Mouse (Mus musculus) stomach, embryonic 14.5 days (tissue): ENCODE results near the gene 1110059E24Rik. TPM values are rescaled to one million over a fixed set of nuclear protein-coding genes. Genes with fewer than 3 reads are reported as not detected.
A peak's percentile ranks its signal among the peaks of the same experiment; 100 is the strongest.

Experiments used
- ATAC-seq: fragments of 200-750 bp; cut with Nextera tagmentation; 2 replicates; pipeline ENCODE4 v1.8.0; 2017; ENCODE audit warnings: low read depth, moderate TSS enrichment; ENCODE audit not compliant: insufficient number of reproducible peaks, insufficient read depth, low FRiP score
- H3K27ac ChIP-seq: fragments of 300-500 bp; sonication (generic); 2 replicates; pipeline ENCODE4 v1.5.1; 2014; ENCODE audit warnings: mild to moderate bottlenecking, low read length, moderate library complexity, mixed read lengths
- H3K27me3 ChIP-seq: fragments of 300-500 bp; sonication (generic); 2 replicates; pipeline ENCODE4 v1.6.1; 2014; ENCODE audit warnings: low read length, control low read depth, mixed read lengths; ENCODE audit not compliant: control insufficient read depth, insufficient read depth
- H3K36me3 ChIP-seq: fragments of 300-500 bp; sonication (generic); 2 replicates; pipeline ENCODE4 v1.6.1; 2014; ENCODE audit warnings: mild to moderate bottlenecking, control low read depth, low read length, moderate library complexity, mixed read lengths; ENCODE audit not compliant: control insufficient read depth, insufficient read depth
- H3K4me1 ChIP-seq: fragments of 300-500 bp; sonication (generic); 2 replicates; pipeline ENCODE4 v1.6.1; 2014; ENCODE audit warnings: low read length, control low read depth, mixed read lengths; ENCODE audit not compliant: control insufficient read depth, insufficient read depth
- H3K4me2 ChIP-seq: fragments of 300-500 bp; sonication (generic); replicated peaks from 2 replicates; pipeline ENCODE4 v1.6.1; 2014; ENCODE audit warnings: low read depth, low read length, control low read depth
- H3K4me3 ChIP-seq: fragments of 300-500 bp; sonication (generic); 2 replicates; pipeline ENCODE4 v1.5.1; 2014; ENCODE audit warnings: low read depth, low read length, control low read depth
- H3K9ac ChIP-seq: fragments of 300-500 bp; sonication (generic); replicated peaks from 2 replicates; pipeline ENCODE4 v1.6.1; 2014; ENCODE audit warnings: low read depth, mild to moderate bottlenecking, control low read depth, low read length, moderate library complexity, mixed read lengths
- H3K9me3 ChIP-seq: fragments of 300-500 bp; sonication (generic); 2 replicates; pipeline ENCODE4 v1.6.1; 2016; ENCODE audit warnings: low read depth, low read length, control low read depth; ENCODE audit not compliant: control insufficient read depth
- WGBS: fragments of 180-500 bp; shearing (Covaris S2); extraction: QIAGEN DNeasy Blood & Tissue Kit; methylation state at CpG from one replicate; pipeline ENCODE4 v1.1.7; 2014; 5-methylcytosine and 5-hydroxymethylcytosine counted together
- polyA plus RNA-seq: library from polyadenylated mRNA; unstranded; fragments of >200 nt; fragmentation: Nextera tagmentation; extraction: Ambion mirVana; gene quantifications from 2 replicates; pipeline ENCODE4 v1.2.1, GENCODE M21; 2014

The 1110059E24Rik gene
- polyA plus RNA-seq, 1 experiment from 2014 or later: 58.2 TPM

- no peak overlapping the region for H3K4me2 ChIP-seq
- H3K27ac ChIP-seq: no peak overlapping the region
- no peaks in the 10 kb centered on the region for H3K4me1 ChIP-seq
- H3K27me3 ChIP-seq: no peaks in the 10 kb centered on the region
- no peaks in the 10 kb centered on the region for H3K9me3 ChIP-seq
- ATAC-seq: peak; percentile 64; the same call in 1 of the 2 replicates
- WGBS: 27% methylated on average over 11 of the region's 11 CpGs
- H3K9ac ChIP-seq: no peak overlapping the region
- no peaks in the 10 kb centered on the region for H3K36me3 ChIP-seq
- no peak overlapping the region for H3K4me3 ChIP-seq
Observed at GRCm38 (mm10) chr19:21563789-21564460, 88.9 kb downstream of the 1110059E24Rik start.

- no peak overlapping the region for H3K4me3 ChIP-seq
- ATAC-seq: no peak
Observed at GRCm38 (mm10) chr19:21562996-21563395, 89.8 kb downstream of the 1110059E24Rik start.

GRCm38 (mm10) chr19:21552801-21553200, 100.0 kb downstream of the 1110059E24Rik start:
- Histone ChIP-seq H3K4me1 (no peaks in the 10 kb centered on the region), H3K4me2 (no peak overlapping the region), H3K9me3 (no peaks in the 10 kb centered on the region), H3K36me3 (no peaks in the 10 kb centered on the region), H3K27ac (no peak overlapping the region), H3K4me3 (no peak overlapping the region), H3K27me3 (no peaks in the 10 kb centered on the region), H3K9ac (no peak overlapping the region)
- no peak for ATAC-seq
- 74% methylated on average over 9 of the region's 9 CpGs for WGBS

More at GRCm38 (mm10) chr19:21562996-21563395, 89.8 kb downstream of the 1110059E24Rik start:
- Histone ChIP-seq H3K9me3 (no peaks in the 10 kb centered on the region), H3K4me1 (no peaks in the 10 kb centered on the region), H3K4me2 (no peak overlapping the region), H3K27ac (no peak overlapping the region), H3K27me3 (no peaks in the 10 kb centered on the region), H3K9ac (no peak overlapping the region), H3K36me3 (no peaks in the 10 kb centered on the region)
- 79% methylated on average over 3 of the region's 3 CpGs for WGBS

- Histone ChIP-seq H3K36me3 (no peaks in the 10 kb centered on the region), H3K4me2 (no peak overlapping the region), H3K9ac (no peak overlapping the region), H3K9me3 (no peaks in the 10 kb centered on the region), H3K27ac (no peak overlapping the region), H3K4me1 (no peaks in the 10 kb centered on the region), H3K4me3 (no peak overlapping the region), H3K27me3 (no peaks in the 10 kb centered on the region)
- no peak for ATAC-seq
- 63% methylated on average over 5 of the region's 5 CpGs for whole genome bisulfite sequencing
Observed at GRCm38 (mm10) chr19:21551921-21552536, 100.7 kb downstream of the 1110059E24Rik start.

GRCm38 (mm10) chr19:21549713-21550112, 103.1 kb downstream of the 1110059E24Rik start:
- H3K4me1 ChIP-seq: no peaks in the 10 kb centered on the region
- no peak overlapping the region for H3K4me2 ChIP-seq
- no peaks in the 10 kb centered on the region for H3K9me3 ChIP-seq
- no peak overlapping the region for H3K9ac ChIP-seq
- H3K27me3 ChIP-seq: no peaks in the 10 kb centered on the region
- no peak for ATAC-seq
- no peak overlapping the region for H3K27ac ChIP-seq
- 91% methylated on average over 3 of the region's 3 CpGs for WGBS
- H3K36me3 ChIP-seq: no peaks in the 10 kb centered on the region
- no peak overlapping the region for H3K4me3 ChIP-seq

GRCm38 (mm10) chr19:21548947-21549346, 103.8 kb downstream of the 1110059E24Rik start:
- Histone ChIP-seq H3K27me3 (no peaks in the 10 kb centered on the region), H3K9me3 (no peaks in the 10 kb centered on the region), H3K4me1 (no peaks in the 10 kb centered on the region), H3K9ac (no peak overlapping the region), H3K27ac (no peak overlapping the region), H3K4me3 (no peak overlapping the region), H3K4me2 (no peak overlapping the region), H3K36me3 (no peaks in the 10 kb centered on the region)
- 62% methylated on average over 3 of the region's 3 CpGs for WGBS
- no peak for ATAC-seq

GRCm38 (mm10) chr19:21537125-21537524, 115.7 kb downstream of the 1110059E24Rik start:
- Histone ChIP-seq H3K36me3 (no peaks in the 10 kb centered on the region), H3K4me1 (no peaks in the 10 kb centered on the region), H3K27ac (no peak overlapping the region), H3K9ac (no peak overlapping the region), H3K4me2 (no peak overlapping the region), H3K9me3 (no peaks in the 10 kb centered on the region), H3K27me3 (no peaks in the 10 kb centered on the region), H3K4me3 (no peak overlapping the region)
- 24% methylated on average over 3 of the region's 3 CpGs for WGBS
- ATAC-seq: no peak
